Mouse (Mus musculus) CH12.LX (cell line): ENCODE measurements around the gene Olfr1513. TPM values are rescaled to one million over a fixed set of nuclear protein-coding genes. Genes with fewer than 3 reads are reported as not detected.
"Not testable (repeated sequence)": the region's sequence is repeated elsewhere in the genome, so short reads cannot be mapped to it uniquely, and the experiment has no call there.

Experiments
- DNase-seq: peaks from one replicate; pipeline ENCODE4 v3.0.0-alpha.2; 2013; ENCODE audit errors: extremely low read depth
- H3K27ac ChIP-seq: 2 replicates; pipeline ENCODE4 v1.5.1; 2012; ENCODE audit warnings: low read depth, mild to moderate bottlenecking, control low read depth, moderate library complexity; ENCODE audit not compliant: insufficient read depth
- H3K27me3 ChIP-seq: replicated peaks from 2 replicates; pipeline ENCODE3; 2012; ENCODE audit warnings: inconsistent platforms
- H3K36me3 ChIP-seq, 2 experiments: replicated peaks in 1 of 2; 2 replicates each; pipeline versions ENCODE3 to v1.6.1; 2012; ENCODE audit warnings: inconsistent platforms in 1 of 2, low read length in 1 of 2, mild to moderate bottlenecking in 1 of 2, mixed read lengths in 1 of 2, moderate library complexity in 1 of 2; ENCODE audit not compliant: control insufficient read depth in 1 of 2, insufficient read depth in 1 of 2
- H3K4me1 ChIP-seq, 2 experiments: 2 replicates each; pipeline ENCODE4 v1.6.1; 2012; ENCODE audit warnings: inconsistent platforms in 1 of 2, moderate library complexity in 1 of 2; ENCODE audit not compliant: insufficient read depth in 2 of 2, control insufficient read depth in 1 of 2
- H3K4me2 ChIP-seq: 2 replicates; pipeline ENCODE4 v1.6.1; 2012; ENCODE audit warnings: low read depth, mild to moderate bottlenecking, control low read depth; ENCODE audit not compliant: poor library complexity, insufficient read depth, severe bottlenecking
- H3K4me3 ChIP-seq, 3 experiments: fragments of 150-350 bp in 1 of 3; sonication (generic) in 1 of 3; replicated peaks in 1 of 3; 2 replicates each; pipeline versions ENCODE3 to v1.5.1; 2011 to 2012; ENCODE audit warnings: low read depth in 2 of 3, low read length in 2 of 3, mild to moderate bottlenecking in 2 of 3, moderate library complexity in 2 of 3, control low read depth in 1 of 3, improper control_type of control experiment in 1 of 3, inconsistent platforms in 1 of 3, mixed read lengths in 1 of 3; ENCODE audit not compliant: poor library complexity in 1 of 3
- H3K79me2 ChIP-seq: replicated peaks from 2 replicates; pipeline ENCODE4 v1.6.1; 2012; ENCODE audit warnings: mild to moderate bottlenecking, moderate library complexity; ENCODE audit not compliant: control insufficient read depth, poor library complexity, insufficient read depth, severe bottlenecking; ENCODE audit errors: extremely low read depth
- H3K9ac ChIP-seq: 2 replicates; pipeline ENCODE4 v1.6.1; 2012; ENCODE audit warnings: low read depth, mild to moderate bottlenecking, control low read depth, moderate library complexity; ENCODE audit not compliant: insufficient read depth
- H3K9me3 ChIP-seq: replicated peaks from 2 replicates; pipeline ENCODE3; 2012; ENCODE audit warnings: low read length, inconsistent platforms, mixed read lengths
- BHLHE40 ChIP-seq: IDR thresholded peaks from 2 replicates; pipeline ENCODE4 v1.6.1; 2011; ENCODE audit warnings: mild to moderate bottlenecking, low read depth, low read length, improper control_type of control experiment
- CHD1 ChIP-seq: IDR thresholded peaks from 2 replicates; pipeline ENCODE4 v1.6.1; 2012; ENCODE audit warnings: low read depth, low read length, improper control_type of control experiment, inconsistent platforms
- CHD2 ChIP-seq: IDR thresholded peaks from 2 replicates; pipeline ENCODE4 v1.6.1; 2011; ENCODE audit warnings: low read length, improper control_type of control experiment
- CTCF ChIP-seq, 2 experiments: IDR thresholded peaks in 1 of 2; conservative IDR thresholded peaks in 1 of 2; 2 replicates each; pipeline ENCODE4 v1.5.1; 2011 to 2012; ENCODE audit warnings: low read depth in 2 of 2, low read length in 2 of 2, improper control_type of control experiment in 1 of 2, inconsistent platforms in 1 of 2, mild to moderate bottlenecking in 1 of 2, moderate library complexity in 1 of 2
- ELF1 ChIP-seq: IDR thresholded peaks from 2 replicates; pipeline ENCODE4 v1.6.1; 2014; ENCODE audit warnings: low read depth, mild to moderate bottlenecking, inconsistent platforms, low read length, improper control_type of control experiment
- EP300 ChIP-seq: IDR thresholded peaks from 2 replicates; pipeline ENCODE4 v1.6.1; 2011; ENCODE audit warnings: low read length, improper control_type of control experiment
- ETS1 ChIP-seq: conservative IDR thresholded peaks from 2 replicates; pipeline ENCODE4 v1.6.1; 2012; ENCODE audit warnings: low read depth, mild to moderate bottlenecking, inconsistent platforms, low read length, improper control_type of control experiment, moderate library complexity
- IRF4 ChIP-seq: IDR thresholded peaks from 2 replicates; pipeline ENCODE4 v1.6.1; 2014; ENCODE audit warnings: low read depth, mild to moderate bottlenecking, inconsistent platforms, low read length, improper control_type of control experiment
- JUN ChIP-seq: IDR thresholded peaks from 2 replicates; pipeline ENCODE4 v1.6.1; 2011; ENCODE audit warnings: low read depth, mild to moderate bottlenecking, low read length, improper control_type of control experiment, moderate library complexity; ENCODE audit not compliant: insufficient read depth
- KAT2A ChIP-seq: IDR thresholded peaks from 2 replicates; pipeline ENCODE4 v1.6.1; 2012; ENCODE audit warnings: low read length, improper control_type of control experiment, inconsistent platforms; ENCODE audit not compliant: insufficient replicate concordance
- MAX ChIP-seq: IDR thresholded peaks from 2 replicates; pipeline ENCODE4 v1.6.1; 2011; ENCODE audit warnings: low read length, improper control_type of control experiment
- MAZ ChIP-seq: IDR thresholded peaks from 2 replicates; pipeline ENCODE4 v1.6.1; 2012; ENCODE audit warnings: low read depth, mild to moderate bottlenecking, inconsistent platforms, low read length, improper control_type of control experiment, moderate library complexity
- MEF2A ChIP-seq: IDR thresholded peaks from 2 replicates; pipeline ENCODE4 v1.6.1; 2014; ENCODE audit warnings: low read depth, mild to moderate bottlenecking, inconsistent platforms, low read length, improper control_type of control experiment, borderline replicate concordance
- MYC ChIP-seq: IDR thresholded peaks from 2 replicates; pipeline ENCODE4 v1.6.1; 2011; ENCODE audit warnings: low read depth, mild to moderate bottlenecking, improper control_type of control experiment, low read length
- NELFE ChIP-seq: IDR thresholded peaks from 2 replicates; pipeline ENCODE4 v1.6.1; 2011; ENCODE audit warnings: low read depth, low read length, improper control_type of control experiment
- POLR2A ChIP-seq: IDR thresholded peaks from 2 replicates; pipeline ENCODE4 v1.6.1; 2011; ENCODE audit warnings: low read depth, mild to moderate bottlenecking, improper control_type of control experiment, low read length
- POLR2AphosphoS2 ChIP-seq: IDR thresholded peaks from 2 replicates; pipeline ENCODE4 v1.6.1; 2011; ENCODE audit warnings: low read depth, low read length, improper control_type of control experiment
- RAD21 ChIP-seq: IDR thresholded peaks from 2 replicates; pipeline ENCODE4 v1.6.1; 2011; ENCODE audit warnings: low read depth, mild to moderate bottlenecking, low read length, improper control_type of control experiment, moderate library complexity
- RCOR1 ChIP-seq: conservative IDR thresholded peaks from 2 replicates; pipeline ENCODE4 v1.6.1; 2012; ENCODE audit warnings: low read depth, mild to moderate bottlenecking, inconsistent platforms, low read length, improper control_type of control experiment
- SMC3 ChIP-seq: IDR thresholded peaks from 2 replicates; pipeline ENCODE4 v1.6.1; 2011; ENCODE audit warnings: low read depth, low read length, improper control_type of control experiment
- TBP ChIP-seq: conservative IDR thresholded peaks from 2 replicates; pipeline ENCODE4 v1.6.1; 2011; ENCODE audit warnings: low read depth, low read length, improper control_type of control experiment
- UBTF ChIP-seq: IDR thresholded peaks from 2 replicates; pipeline ENCODE4 v1.6.1; 2012; ENCODE audit warnings: low read depth, mild to moderate bottlenecking, inconsistent platforms, low read length, improper control_type of control experiment, moderate library complexity
- USF1 ChIP-seq: IDR thresholded peaks from 2 replicates; pipeline ENCODE4 v1.6.1; 2014; ENCODE audit warnings: low read depth, mild to moderate bottlenecking, inconsistent platforms, low read length, improper control_type of control experiment
- USF2 ChIP-seq: conservative IDR thresholded peaks from 2 replicates; pipeline ENCODE4 v1.6.1; 2011; ENCODE audit warnings: low read depth, low read length, improper control_type of control experiment
- ZC3H11A ChIP-seq: IDR thresholded peaks from 2 replicates; pipeline ENCODE4 v1.6.1; 2012; ENCODE audit warnings: low read depth, mild to moderate bottlenecking, inconsistent platforms, low read length, improper control_type of control experiment
- ZMIZ1 ChIP-seq: IDR thresholded peaks from 2 replicates; pipeline ENCODE4 v1.6.1; 2012; ENCODE audit warnings: low read depth, mild to moderate bottlenecking, inconsistent platforms, low read length, improper control_type of control experiment
- ZNF384 ChIP-seq: IDR thresholded peaks from 2 replicates; pipeline ENCODE4 v1.6.1; 2012; ENCODE audit warnings: low read depth, low read length, improper control_type of control experiment, inconsistent platforms
- dilution Hi-C: fragments of 300-500 bp; cut with MboI; formaldehyde crosslinking; loops from 2 replicates; pipeline ENCODE4 v1.14.3; 2020; ENCODE audit warnings: low sequenced_read_pairs; ENCODE audit not compliant: extremely low pct_unique_long_range_greater_than_20kb, extremely low pct_ligation_motif_present
- in situ Hi-C: fragments of 300-500 bp; cut with MboI; formaldehyde crosslinking; loops from 3 replicates; pipeline ENCODE4 v1.14.3; 2019; ENCODE audit warnings: low sequenced_read_pairs, low pct_ligation_motif_present, low pct_unique_long_range_greater_than_20kb, mixed read lengths
- polyA plus RNA-seq: library from polyadenylated mRNA; unstranded; fragments of >175 nt; gene quantifications from 2 replicates; pipeline ENCODE4 v1.2.1, GENCODE M21; 2012; ENCODE audit warnings: low read depth; ENCODE audit not compliant: insufficient read length
- total RNA-seq, 2 experiments: library from RNA; depleted of rRNA; stranded (reverse); fragments of 300-350 nt in 1 of 2; fragments of >200 nt in 1 of 2; gene quantifications; 2 replicates each; pipeline ENCODE4 v1.2.3; 2012 to 2014

Gene Olfr1513
- total RNA-seq (2012; rRNA removed) (not detected in 2 replicates), total RNA-seq (2014; rRNA removed) (not detected in 2 replicates), polyA plus RNA-seq (not detected in 2 replicates)

DNA sequence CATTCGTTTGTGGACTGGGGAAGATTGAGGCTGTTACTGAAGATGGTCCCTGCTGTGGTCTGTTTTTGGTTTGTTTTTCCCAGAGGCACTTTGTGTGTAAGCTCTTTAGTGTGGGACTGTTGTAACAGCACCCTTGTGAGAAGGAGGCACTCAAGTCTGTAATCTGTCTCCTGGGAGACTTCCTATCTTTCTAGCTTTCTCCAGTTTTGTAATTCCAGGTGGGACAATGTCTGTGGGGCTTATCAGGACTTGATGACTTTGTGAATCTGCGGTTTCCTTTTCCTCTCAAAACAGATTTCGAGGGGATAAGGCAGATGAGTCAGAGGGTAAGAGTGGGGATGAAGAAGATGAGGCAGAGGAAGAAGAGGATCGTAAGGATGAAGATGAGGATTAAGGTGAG lies at the start of gene Olfr1513:
Gene Olfr1513 (minus strand): TSS at position 101 of the 400 bp plus-strand sequence.
- in situ Hi-C loops (no loop called here), dilution Hi-C loops (no loop called here)
- Histone ChIP-seq H3K27me3 (no peaks in the 10 kb centered on the region), H3K79me2 (no peaks in the 10 kb centered on the region), H3K27ac (no peak within 1 kb of the TSS), H3K9me3 (no peaks in the 10 kb centered on the region), H3K9ac (no peak within 1 kb of the TSS), H3K4me1 (no peaks in the 10 kb centered on the region), H3K4me3 (no peak within 1 kb of the TSS), H3K36me3 (no peaks in the 10 kb centered on the region), H3K4me2 (no peak within 1 kb of the TSS)
- no peak for DNase-seq
- no peak for TF ChIP-seq NELFE
- TF ChIP-seq ZMIZ1: no peak
- no peak for TF ChIP-seq CTCF (conservative IDR thresholded peaks at IDR 0.05 in 1 of 2, IDR thresholded peaks at IDR 0.05 in 1 of 2; ENCODE audit: low read depth in 2 of 2, low read length in 2 of 2)
- no peak for TF ChIP-seq MAZ
- no peak for TF ChIP-seq MYC
- TF ChIP-seq ZC3H11A: no peak
- TF ChIP-seq USF1: no peak
- TF ChIP-seq ZNF384: no peak
- TF ChIP-seq MAX: no peak
- TF ChIP-seq MEF2A: no peak
- TF ChIP-seq CHD1: no peak
- TF ChIP-seq USF2: no peak
- no peak for TF ChIP-seq UBTF
- TF ChIP-seq ETS1: no peak
- TF ChIP-seq CHD2: no peak
- no peak for TF ChIP-seq POLR2AphosphoS2
- no peak for TF ChIP-seq KAT2A
- no peak for TF ChIP-seq JUN

DNA sequence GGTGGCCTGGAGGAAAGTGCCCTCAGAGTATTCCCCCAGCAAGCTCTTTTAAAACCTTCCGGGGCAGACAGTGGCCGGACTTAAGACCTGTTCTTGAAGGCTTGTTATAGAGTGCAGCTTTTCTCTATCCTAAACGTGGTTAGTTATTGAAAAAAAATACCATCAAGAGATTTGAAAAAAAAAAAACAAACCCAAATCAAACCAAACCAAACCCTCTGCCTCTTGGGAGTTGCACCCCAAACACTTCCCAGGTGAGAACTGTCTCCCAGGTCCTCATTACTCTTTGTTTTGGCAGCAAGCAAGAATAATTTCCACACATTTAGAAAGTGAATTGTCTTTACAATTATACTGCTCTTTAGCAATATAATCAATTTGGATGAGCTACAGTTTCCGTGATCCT lies 41.1 kb upstream of the Olfr1513 start, which contains the start of gene Olfr1511:
Gene Olfr1511 (minus strand): TSS at position 101 of the 400 bp plus-strand sequence.
- Histone ChIP-seq H3K79me2 (no peaks in the 10 kb centered on the region), H3K27ac (no peak within 1 kb of the TSS), H3K9ac (no peak within 1 kb of the TSS), H3K27me3 (no peaks in the 10 kb centered on the region)
- dilution Hi-C loops: no loop called here
- TF ChIP-seq POLR2A (no peak), RAD21 (no peak), USF2 (no peak), TBP (no peak), IRF4 (no peak), EP300 (no peak), USF1 (no peak), MEF2A (no peak), NELFE (no peak), JUN (no peak), RCOR1 (no peak), MAX (no peak), SMC3 (no peak), ELF1 (no peak), ETS1 (no peak), BHLHE40 (no peak)
- TF ChIP-seq, all 38 proteins: peak for 0
- no peak within 1 kb of the TSS for H3K4me2 ChIP-seq
- no peaks in the 10 kb centered on the region for H3K4me1 ChIP-seq
- no peaks in the 10 kb centered on the region for H3K36me3 ChIP-seq
- in situ Hi-C loops: no loop called here
- no peak within 1 kb of the TSS for H3K4me3 ChIP-seq
- H3K9me3 ChIP-seq: no peaks in the 10 kb centered on the region
- no peak for DNase-seq

DNA sequence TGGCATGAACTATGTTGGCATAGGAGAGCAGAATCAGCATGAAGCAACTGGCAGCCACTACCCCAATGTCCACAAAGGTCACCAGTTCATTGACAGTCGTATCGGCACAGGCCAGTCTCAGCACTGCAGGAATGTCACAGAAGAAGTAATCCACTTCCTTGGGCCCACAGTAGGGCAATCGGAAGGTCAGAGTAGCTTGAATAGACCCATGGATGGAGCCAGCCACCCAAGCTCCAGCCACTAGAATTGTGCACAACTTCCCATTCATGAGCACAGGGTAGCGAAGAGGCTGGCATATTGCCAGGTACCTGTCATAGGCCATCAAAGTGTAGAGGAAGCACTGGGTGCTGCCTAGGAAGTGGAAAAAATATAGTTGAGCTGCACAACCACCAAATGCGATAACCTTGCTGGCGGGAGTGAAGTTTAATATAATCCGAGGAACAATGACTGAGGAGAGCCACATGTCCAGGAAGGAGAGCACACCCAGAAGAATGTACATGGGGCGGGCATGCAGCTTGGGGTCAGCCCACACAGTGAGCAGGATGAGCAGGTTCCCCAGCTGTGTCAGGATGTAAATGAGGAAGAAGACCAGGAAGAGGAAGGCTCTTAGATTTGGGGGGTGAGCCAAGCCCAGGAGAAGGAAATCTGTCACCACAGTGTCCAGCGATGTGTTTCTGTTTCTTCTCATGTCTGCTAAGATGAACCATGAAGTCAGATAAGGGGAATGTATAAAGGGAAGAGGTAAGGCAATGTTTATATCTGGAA lies 34.1 kb upstream of the Olfr1513 start:
- dilution Hi-C loops, H3K9ac ChIP-seq, H3K36me3 ChIP-seq, in situ Hi-C loops, H3K4me2 ChIP-seq, H3K79me2 ChIP-seq, DNase-seq, H3K27me3 ChIP-seq, H3K9me3 ChIP-seq, H3K4me3 ChIP-seq, H3K27ac ChIP-seq, H3K4me1 ChIP-seq: not testable (repeated sequence)
